Mouse (Mus musculus): ENCODE measurements around the gene Pirt. TPM values are rescaled to one million over a fixed set of nuclear protein-coding genes. Genes with fewer than 3 reads are reported as not detected.

Pirt gene
- total RNA-seq, 1 experiment from 2014 or later: not detected

DNA sequence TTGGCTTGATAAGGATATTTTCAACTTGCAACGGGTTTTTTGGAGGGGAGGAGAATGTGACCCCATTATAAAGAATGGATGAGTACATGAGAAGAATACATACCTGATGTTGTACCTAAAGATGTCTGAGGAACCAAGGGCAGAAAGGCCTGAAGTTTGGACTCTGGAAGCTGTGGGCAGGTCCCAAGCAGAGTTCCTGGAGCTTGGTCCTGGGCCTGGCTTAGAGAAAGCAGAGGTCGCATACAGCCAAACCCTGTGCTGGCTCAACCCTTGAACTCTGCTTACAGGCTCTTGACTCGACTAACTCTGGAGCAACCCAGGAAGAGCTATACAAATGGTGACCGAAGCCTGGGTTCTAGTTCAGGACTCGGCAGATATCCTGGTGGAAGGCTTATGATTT is 30.2 kb downstream of the Pirt start:
- no peak for ATAC-seq (ENCODE audit: extremely low read depth, insufficient number of reproducible peaks, low FRiP score, poor library complexity, severe bottlenecking)

DNA sequence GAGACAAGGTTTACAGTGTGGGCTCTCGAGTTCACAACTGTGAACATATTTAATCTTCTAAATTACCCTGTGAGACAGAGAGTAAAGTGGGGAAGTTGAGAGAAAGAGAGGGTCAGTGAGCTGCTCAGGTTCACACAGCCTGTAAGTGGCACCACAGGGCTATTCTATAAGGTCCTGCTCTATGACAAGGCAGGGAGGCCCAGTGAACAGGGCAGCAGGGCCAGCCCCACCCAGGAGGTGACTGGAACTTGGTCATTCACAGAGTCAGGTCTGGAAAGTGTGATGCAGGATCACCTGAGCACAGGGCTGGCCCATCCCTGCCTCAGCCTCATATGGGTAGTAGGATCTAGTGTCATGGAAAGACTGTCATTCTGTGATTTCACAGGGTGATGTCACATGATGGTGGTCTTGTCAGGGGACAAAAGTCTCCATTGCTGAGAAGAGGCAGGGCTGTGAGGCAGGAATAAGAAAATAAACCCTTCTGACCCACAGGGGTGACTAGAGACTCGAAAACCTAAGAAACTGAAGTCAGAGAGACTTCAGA is 33.5 kb downstream of the Pirt start:
- ATAC-seq (ENCODE audit: extremely low read depth, insufficient number of reproducible peaks, low FRiP score, poor library complexity, severe bottlenecking): no peak

DNA sequence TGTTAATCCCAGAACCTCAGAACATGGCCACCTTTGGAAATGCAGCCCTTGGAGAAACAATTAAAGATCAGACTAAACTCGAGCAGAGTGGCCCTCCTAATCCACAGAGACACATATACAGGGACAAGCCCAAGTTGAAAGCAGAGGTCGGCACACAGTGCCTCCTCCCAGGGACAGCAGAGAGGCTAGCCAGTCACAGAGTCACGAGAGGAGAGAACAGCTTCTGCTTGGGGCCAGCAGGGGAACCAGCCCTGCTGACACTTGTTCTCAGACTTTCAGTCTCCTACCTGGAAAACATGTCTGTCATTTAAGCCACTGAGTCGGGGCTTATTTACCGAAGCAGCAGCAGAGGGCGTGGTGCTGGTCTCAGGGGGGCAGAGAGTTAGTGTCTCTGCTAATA is 34.7 kb downstream of the Pirt start:
- ATAC-seq (ENCODE audit: extremely low read depth, insufficient number of reproducible peaks, low FRiP score, poor library complexity, severe bottlenecking): no peak

DNA sequence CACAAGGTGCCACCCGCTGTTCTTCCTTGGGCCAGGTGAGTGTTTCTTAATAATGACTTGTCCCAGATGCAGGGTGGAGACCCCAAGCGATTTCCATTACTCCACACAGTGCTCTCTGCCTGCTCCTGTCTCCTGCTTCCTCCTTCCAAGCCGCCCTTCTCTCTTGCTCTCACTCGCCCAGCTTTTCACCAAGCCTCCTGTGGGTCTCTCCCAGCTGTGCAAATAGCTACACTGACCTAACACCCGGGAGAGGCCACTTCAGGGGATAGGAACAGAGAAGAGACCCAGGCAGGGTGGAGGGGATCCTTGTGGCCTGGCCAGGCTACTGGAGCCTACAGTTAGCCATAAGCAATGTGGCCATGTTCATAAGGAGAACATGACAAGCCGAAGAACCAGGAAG is 35.1 kb downstream of the Pirt start:
- ATAC-seq (ENCODE audit: extremely low read depth, insufficient number of reproducible peaks, low FRiP score, poor library complexity, severe bottlenecking): no peak

DNA sequence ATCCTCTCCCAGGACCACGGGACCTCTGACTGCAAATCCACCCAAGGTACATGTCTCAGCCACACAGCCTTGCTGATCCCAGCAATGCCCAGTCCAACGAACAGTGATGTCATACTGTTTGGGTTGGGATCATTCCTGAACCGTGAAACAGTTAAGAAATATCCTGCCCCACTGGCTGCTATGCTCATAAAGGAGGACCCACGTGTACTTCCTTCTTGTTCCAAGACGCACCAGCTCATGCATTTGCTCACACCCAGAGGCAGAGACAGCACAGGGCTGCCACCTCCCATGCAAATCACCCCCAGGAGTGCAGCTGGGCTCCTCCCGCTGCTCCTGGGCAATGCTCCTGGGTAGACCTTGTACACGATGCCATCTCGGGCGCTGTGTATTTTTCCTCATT is 44.5 kb downstream of the Pirt start, which contains the start of gene Tmem238l:
Tmem238l (plus strand) TSS at position 336 of the 400 bp plus-strand sequence.
- ATAC-seq (ENCODE audit: extremely low read depth, insufficient number of reproducible peaks, low FRiP score, poor library complexity, severe bottlenecking): no peak

DNA sequence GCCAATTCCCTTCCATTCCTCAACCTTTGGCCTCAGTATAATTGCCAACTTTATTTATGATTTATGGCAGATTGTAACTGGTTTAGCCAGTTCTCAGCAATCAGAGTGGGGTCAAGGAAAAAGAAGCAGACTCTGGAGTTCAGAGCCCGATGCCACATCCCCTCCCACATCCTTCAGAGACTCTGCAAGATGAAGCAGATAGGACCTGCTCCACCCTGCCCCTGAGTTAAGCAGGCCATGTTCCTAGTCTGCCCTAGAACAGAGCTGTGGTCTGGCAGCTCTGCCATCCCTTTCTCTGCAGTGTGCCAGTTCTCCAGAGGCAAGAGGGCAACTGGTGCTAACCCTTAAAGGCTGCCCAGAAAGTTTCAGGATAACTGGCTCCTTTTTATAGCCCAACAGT is 49.0 kb downstream of the Pirt start:
- ATAC-seq (ENCODE audit: extremely low read depth, insufficient number of reproducible peaks, low FRiP score, poor library complexity, severe bottlenecking): no peak

DNA sequence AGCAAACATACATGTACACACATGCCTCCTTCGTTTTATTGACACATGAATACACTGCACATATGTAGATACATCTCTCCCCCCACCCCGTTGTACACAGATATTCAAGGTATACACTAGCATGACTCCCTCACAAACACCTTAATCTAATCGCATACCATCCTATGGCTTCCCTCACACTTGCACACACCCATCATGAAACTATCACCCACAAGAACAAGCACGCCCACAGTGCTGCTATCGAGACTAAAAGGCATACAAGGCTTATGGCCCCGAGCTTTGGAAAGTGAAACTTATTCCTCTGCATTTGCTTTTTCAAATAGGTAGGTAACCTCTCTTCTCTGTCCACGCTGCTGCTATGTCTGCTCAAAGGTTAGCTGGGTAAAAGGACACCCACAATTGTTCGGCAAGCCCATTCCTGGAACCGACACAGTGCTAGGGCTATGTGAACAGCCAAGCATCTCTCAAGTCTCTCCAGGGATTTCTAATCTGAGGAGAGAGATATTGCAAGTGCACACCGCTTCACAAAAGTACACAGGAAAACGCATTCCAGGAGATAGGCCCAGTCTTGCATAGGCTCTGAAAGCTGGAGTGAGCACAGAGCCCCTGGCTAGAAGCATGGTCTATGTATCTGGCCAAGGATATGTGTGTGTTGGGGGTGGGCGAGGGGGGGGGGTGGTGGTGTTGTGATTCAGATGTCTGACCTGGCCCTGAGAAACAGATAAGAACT is 49.8 kb downstream of the Pirt start:
- no peak for ATAC-seq (ENCODE audit: extremely low read depth, insufficient number of reproducible peaks, low FRiP score, poor library complexity, severe bottlenecking)

DNA sequence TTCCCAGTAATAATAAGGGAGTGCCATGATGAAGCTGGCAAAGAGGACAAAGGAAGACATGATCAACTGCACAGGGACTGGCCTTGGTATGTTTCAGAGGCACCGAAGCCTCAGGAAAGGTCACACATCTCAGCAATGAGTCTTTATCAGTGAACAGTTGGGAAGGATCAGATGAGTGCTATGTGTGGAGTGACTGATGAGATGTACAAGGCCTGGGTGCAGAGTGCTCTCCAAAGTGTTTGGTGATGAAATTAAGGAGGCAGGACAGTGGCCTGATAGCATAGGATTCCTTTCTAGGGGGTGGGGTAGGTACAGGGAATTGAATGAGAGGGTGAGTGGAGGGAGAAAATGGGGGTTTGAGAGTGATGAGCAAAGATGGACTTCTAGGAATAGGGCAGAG is 51.7 kb downstream of the Pirt start:
- ATAC-seq (ENCODE audit: extremely low read depth, insufficient number of reproducible peaks, low FRiP score, poor library complexity, severe bottlenecking): no peak

DNA sequence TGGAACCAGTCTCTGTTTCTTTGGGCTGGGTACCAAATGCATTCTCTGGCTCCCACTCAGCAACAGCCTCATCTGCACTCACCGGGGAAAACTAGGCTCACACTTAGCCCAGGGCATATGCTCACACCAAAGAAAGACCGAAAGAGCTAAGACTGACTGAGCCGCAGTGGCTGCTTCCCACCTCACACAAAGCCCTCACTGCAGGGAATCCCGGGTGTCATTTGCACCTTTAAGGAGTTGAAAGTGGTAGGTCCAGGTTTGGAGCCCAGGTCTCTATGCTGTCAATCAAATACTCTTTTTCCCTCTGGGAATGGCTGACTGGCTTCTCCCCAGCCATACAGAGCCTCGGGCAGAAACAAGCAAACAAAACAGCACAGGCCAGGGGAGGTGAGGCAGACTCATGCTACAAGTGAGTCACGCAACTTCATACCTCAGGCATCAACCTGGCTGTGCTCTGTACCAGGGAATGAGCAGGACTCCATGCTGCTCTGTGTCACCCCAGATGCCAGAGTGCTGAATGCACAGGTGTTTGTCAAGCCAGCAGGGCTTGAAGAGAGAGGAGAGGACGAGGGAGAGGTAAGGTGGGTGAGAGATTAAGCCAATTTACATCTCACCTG is 54.8 kb downstream of the Pirt start:
- ATAC-seq (ENCODE audit: extremely low read depth, insufficient number of reproducible peaks, low FRiP score, poor library complexity, severe bottlenecking): no peak

DNA sequence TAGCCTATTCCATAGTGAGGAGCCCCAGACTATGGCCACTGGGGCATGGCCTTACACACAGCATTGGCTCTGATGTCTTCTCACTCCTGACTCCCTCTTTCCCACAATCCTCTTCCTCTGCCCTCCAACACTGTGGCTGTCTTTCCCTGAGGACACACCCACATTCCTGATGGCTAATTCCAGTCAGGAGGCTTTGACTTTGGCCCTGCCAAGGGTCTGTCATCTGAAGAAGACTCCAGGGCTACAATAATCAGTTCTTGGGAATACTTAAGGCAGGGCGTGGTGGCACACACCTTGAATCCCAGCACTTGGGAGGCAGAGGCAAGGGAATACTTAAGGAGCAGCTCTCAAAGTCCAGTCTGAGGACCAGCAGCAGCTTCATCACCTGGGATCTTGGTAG is 56.8 kb downstream of the Pirt start:
- ATAC-seq (ENCODE audit: extremely low read depth, insufficient number of reproducible peaks, low FRiP score, poor library complexity, severe bottlenecking): no peak

DNA sequence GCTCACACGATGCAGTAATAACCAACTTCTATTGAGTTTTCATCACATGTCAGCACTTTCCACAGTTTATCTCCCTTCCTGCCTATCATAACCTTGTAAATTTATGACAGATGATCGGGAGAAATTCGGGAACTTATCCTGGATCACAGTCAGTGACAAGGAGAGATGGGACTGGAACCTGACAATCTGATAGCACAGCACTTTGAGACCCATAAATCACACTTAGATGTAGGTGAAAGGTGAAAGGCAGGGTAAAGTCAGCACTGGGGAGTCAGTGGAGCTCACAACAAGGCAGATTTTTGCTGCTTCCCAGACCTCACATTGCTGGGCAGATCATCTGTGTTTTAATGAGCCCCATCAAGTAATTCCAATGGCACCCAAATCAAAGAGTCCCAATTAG is 61.7 kb downstream of the Pirt start:
- ATAC-seq (ENCODE audit: extremely low read depth, insufficient number of reproducible peaks, low FRiP score, poor library complexity, severe bottlenecking): no peak

DNA sequence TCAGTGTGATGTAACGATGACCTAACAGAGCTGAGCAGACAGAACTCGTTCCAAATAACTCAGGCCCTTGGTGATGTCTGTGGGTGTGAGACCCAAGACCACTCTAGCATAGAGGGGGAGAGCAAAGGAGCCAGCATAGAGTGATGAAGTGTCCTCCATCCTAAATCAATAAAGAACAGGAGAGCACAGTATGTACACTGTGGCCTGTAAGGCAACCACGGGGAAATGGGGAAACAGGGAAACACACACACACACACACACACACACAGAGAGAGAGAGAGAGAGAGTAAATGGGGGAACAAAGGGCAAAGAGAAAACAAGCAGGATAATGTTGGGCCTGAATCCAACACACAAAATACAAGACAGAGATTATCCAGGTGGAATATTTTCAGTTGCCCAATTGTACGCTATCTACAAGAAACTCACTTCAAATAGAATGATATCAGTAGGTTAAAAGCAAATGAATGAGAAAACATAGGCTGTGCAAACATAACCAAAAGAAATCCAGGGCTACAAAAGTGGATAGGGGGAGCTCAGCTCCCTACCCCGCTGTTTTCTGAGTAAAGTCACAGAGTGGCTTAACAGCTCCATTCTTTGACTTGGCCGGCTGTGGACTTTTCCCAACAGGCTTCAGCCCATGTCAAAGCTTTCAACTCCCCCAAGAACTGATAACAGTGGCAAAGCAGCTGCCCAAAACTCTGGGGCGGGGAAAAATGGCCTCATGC is 64.0 kb downstream of the Pirt start:
- no peak for ATAC-seq (ENCODE audit: extremely low read depth, insufficient number of reproducible peaks, low FRiP score, poor library complexity, severe bottlenecking)

Other genes with a start within 250 kb of the Pirt start
- gene Tmem238l, start 44.7 kb downstream of the Pirt start, total RNA-seq (2017): not detected in 2 replicates
- gene Tmem220, start 113.2 kb downstream of the Pirt start, total RNA-seq (2017): 1.1 and 2.8 TPM in 2 replicates
- gene Adprm, start 140.6 kb downstream of the Pirt start, total RNA-seq (2017): 36.1 and 43.3 TPM in 2 replicates
- gene Sco1, start 140.7 kb downstream of the Pirt start, total RNA-seq (2017): 9.9 and 14.5 TPM in 2 replicates
- not detected in 2 replicates for gene Myh3, start 166.3 kb downstream of the Pirt start, total RNA-seq (2017)